Mouse (Mus musculus) hindbrain, embryonic 13.5 days (tissue): ENCODE results near the gene Cfap97d2. TPM values are rescaled to one million over a fixed set of nuclear protein-coding genes. Genes with fewer than 3 reads are reported as not detected.

ENCODE experiments used
- ATAC-seq: fragments of 200-750 bp; cut with Nextera tagmentation; 2 replicates; pipeline ENCODE4 v1.8.0; 2017; ENCODE audit warnings: moderate TSS enrichment; ENCODE audit not compliant: low FRiP score
- H3K27ac ChIP-seq: fragments of 300-500 bp; sonication (generic); 2 replicates; pipeline ENCODE4 v1.5.1; 2015; ENCODE audit warnings: inconsistent platforms, mild to moderate bottlenecking, moderate library complexity
- H3K27me3 ChIP-seq: fragments of 300-500 bp; sonication (generic); 2 replicates; pipeline ENCODE4 v1.6.1; 2015; ENCODE audit warnings: mild to moderate bottlenecking, inconsistent platforms
- H3K36me3 ChIP-seq: fragments of 300-500 bp; sonication (generic); 2 replicates; pipeline ENCODE4 v1.6.1; 2015; ENCODE audit warnings: mild to moderate bottlenecking, inconsistent platforms
- H3K4me1 ChIP-seq: fragments of 300-500 bp; sonication (generic); replicated peaks from 2 replicates; pipeline ENCODE4 v1.6.1; 2015; ENCODE audit warnings: inconsistent platforms
- H3K4me2 ChIP-seq: fragments of 300-500 bp; sonication (generic); 2 replicates; pipeline ENCODE4 v1.6.1; 2015; ENCODE audit warnings: inconsistent platforms, mild to moderate bottlenecking, moderate library complexity
- H3K4me3 ChIP-seq: fragments of 300-500 bp; sonication (generic); 2 replicates; pipeline ENCODE4 v1.5.1; 2015; ENCODE audit warnings: mild to moderate bottlenecking, inconsistent platforms
- H3K9ac ChIP-seq: fragments of 300-500 bp; sonication (generic); 2 replicates; pipeline ENCODE4 v1.6.1; 2015; ENCODE audit warnings: mild to moderate bottlenecking, inconsistent platforms
- H3K9me3 ChIP-seq: fragments of 300-500 bp; sonication (generic); 2 replicates; pipeline ENCODE4 v1.6.1; 2016; ENCODE audit warnings: inconsistent platforms
- WGBS: fragments of 180-500 bp; shearing (Covaris S2); methylation state at CpG from one replicate; pipeline ENCODE4 v1.1.7; 2015; 5-methylcytosine and 5-hydroxymethylcytosine counted together
- polyA plus RNA-seq: library from polyadenylated mRNA; unstranded; fragments of >200 nt; fragmentation: Nextera tagmentation; extraction: Ambion mirVana; gene quantifications from 2 replicates; pipeline ENCODE4 v1.2.1, GENCODE M21; 2015

Cfap97d2 gene
- polyA plus RNA-seq: 2.1 and 2.8 TPM in 2 replicates

DNA sequence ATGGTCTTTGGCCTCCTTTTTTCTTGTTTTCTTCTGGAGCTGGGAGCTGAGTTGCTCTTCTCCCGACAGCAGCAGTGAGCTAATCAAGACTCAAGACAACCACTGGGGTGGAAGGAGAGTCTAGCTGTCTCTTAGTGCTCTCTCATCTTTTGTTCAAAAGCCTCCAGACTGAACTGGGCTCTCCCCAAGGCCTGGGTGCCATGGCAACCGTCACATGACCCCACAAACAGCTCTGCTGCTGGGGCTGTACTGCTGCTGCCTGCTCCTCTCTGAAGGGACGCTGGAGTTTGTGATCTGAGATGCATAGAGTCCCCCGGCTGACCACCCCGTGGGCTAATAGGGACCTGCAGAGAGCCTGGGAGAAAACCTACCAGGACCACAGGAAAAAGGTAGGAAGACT, at the start of gene Cfap97d2:
TSS of gene Cfap97d2 (plus strand) at position 222 of the 400 bp plus-strand sequence.
- ATAC-seq: peak; percentile 97
- H3K4me2 ChIP-seq: peak within 1 kb of the TSS; percentile 45
- no peaks in the 10 kb centered on the region; the same call in 1 of the 2 replicates for H3K9me3 ChIP-seq
- H3K27me3 ChIP-seq: no peaks in the 10 kb centered on the region
- H3K27ac ChIP-seq: peak within 1 kb of the TSS; percentile 88
- peak within 1 kb of the TSS; percentile 13; the same call in 1 of the 2 replicates for H3K4me3 ChIP-seq
- H3K9ac ChIP-seq: peak within 1 kb of the TSS; percentile 49
- WGBS: 0% methylated on average over 5 of the region's 5 CpGs
- peaks cover 17% of the 10 kb centered on the region for H3K4me1 ChIP-seq
- no peaks in the 10 kb centered on the region for H3K36me3 ChIP-seq

DNA sequence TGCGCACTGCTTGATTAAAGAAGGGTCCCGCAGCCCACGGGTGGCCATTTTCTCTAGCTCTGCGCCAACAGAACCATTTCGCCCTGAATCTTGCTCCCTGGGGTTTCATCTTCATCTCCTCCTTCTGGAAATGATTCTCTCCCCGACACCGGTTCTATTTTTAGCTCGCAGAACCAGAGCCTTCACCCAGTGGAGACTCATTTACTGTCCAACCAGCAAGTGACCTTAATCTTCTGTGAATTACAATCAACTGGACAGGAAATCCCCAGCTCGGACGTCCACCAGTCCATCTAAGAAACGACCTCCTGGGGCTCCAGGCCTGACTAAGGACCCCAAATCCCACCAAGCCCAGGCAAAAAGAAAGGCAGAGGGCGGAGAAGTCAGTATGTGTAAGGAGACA, 48.2 kb upstream of the Cfap97d2 start:
- Histone ChIP-seq H3K27ac (peak overlapping the region; percentile 48), H3K4me3 (no peak overlapping the region), H3K27me3 (no peaks in the 10 kb centered on the region), H3K9ac (no peak overlapping the region), H3K9me3 (no peaks in the 10 kb centered on the region), H3K4me1 (peaks cover 19% of the 10 kb centered on the region), H3K4me2 (no peak overlapping the region), H3K36me3 (no peaks in the 10 kb centered on the region)
- no peak for ATAC-seq
- 75% methylated on average over 12 of the region's 12 CpGs for WGBS

DNA sequence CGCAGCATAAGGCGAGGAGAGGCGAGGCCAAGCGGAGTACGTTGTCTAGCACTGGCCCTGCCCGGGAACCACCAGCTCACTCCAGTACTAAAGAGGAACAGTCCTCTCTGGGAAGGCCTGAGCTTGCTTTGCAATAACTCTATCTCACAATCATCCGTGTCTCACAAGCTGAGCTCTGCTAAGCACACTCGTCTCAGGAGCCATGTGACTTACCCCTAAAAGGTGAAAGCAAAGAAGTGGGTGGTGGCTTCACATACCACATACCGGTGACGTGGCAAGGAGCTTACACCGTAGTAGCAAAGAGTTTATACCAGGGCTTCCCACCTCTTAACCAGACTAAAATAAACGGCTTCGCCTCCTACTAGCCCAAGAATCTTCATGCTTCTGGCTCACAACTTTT, 45.4 kb upstream of the Cfap97d2 start:
- 92% methylated on average over 13 of the region's 13 CpGs for WGBS
- no peak overlapping the region for H3K4me3 ChIP-seq
- no peak overlapping the region for H3K27ac ChIP-seq

DNA sequence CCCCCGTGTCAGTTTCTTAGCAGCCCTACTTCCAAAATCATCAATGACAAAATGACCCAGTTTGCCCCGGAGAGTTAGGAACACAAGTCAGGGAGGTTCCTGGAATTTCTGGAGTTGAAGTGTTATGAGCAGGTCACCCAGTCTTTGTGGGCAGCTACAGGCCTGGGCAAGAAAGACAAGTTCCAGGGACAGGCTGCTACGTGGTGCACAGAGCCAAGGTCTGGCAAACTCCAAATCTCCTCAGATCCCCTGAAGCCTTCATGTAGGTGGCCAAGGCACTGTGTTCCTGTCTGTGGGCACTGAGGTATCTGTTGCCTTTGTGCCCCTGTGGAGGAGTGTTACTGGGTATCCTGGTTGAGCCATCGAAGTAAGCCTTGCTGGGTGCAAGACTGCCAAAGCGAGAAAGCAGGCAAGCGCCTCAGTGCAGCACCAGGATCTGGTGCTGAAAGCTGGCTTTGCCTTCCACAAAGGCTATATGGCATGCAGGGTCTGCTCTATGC, 40.9 kb upstream of the Cfap97d2 start:
- WGBS: 90% methylated on average over 6 of the region's 6 CpGs

More for the DNA sequence above, 45.4 kb upstream of the Cfap97d2 start:
- H3K36me3 ChIP-seq: no peaks in the 10 kb centered on the region
- H3K4me1 ChIP-seq: peaks cover 16% of the 10 kb centered on the region
- no peak overlapping the region for H3K9ac ChIP-seq
- no peaks in the 10 kb centered on the region for H3K9me3 ChIP-seq
- no peak overlapping the region for H3K4me2 ChIP-seq
- no peak for ATAC-seq
- no peaks in the 10 kb centered on the region for H3K27me3 ChIP-seq

DNA sequence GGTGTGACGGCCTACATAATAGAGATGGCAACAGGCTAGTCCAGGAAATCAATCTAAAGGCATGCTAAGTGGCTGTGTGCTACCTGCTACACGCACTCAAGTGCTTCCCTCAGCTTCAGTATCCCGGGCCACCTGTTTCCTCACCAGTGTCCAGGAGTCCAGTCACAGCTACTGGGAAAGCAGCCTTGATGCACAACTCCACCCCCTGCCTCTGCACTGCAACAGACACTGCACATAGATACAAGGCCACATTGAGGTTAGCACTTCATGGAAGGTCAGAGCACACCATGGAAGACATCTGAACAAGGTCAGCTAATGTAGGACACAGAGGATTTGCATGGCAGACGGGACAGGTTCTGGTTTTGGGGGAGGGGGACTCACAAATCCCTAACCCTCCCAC, 40.2 kb upstream of the Cfap97d2 start:
- no peaks in the 10 kb centered on the region for H3K36me3 ChIP-seq
- H3K9ac ChIP-seq: no peak overlapping the region
- ATAC-seq: no peak
- H3K4me3 ChIP-seq: no peak overlapping the region
- H3K4me1 ChIP-seq: peaks cover 14% of the 10 kb centered on the region
- 88% methylated on average over 4 of the region's 4 CpGs for WGBS
- no peak overlapping the region for H3K27ac ChIP-seq
- H3K4me2 ChIP-seq: no peak overlapping the region
- no peaks in the 10 kb centered on the region for H3K9me3 ChIP-seq
- no peaks in the 10 kb centered on the region for H3K27me3 ChIP-seq

More for the DNA sequence above, 40.9 kb upstream of the Cfap97d2 start:
- Histone ChIP-seq H3K27me3 (no peaks in the 10 kb centered on the region), H3K9me3 (no peaks in the 10 kb centered on the region), H3K9ac (no peak overlapping the region), H3K27ac (no peak overlapping the region), H3K4me1 (peaks cover 10% of the 10 kb centered on the region), H3K36me3 (no peaks in the 10 kb centered on the region), H3K4me2 (no peak overlapping the region), H3K4me3 (no peak overlapping the region)
- ATAC-seq: no peak

DNA sequence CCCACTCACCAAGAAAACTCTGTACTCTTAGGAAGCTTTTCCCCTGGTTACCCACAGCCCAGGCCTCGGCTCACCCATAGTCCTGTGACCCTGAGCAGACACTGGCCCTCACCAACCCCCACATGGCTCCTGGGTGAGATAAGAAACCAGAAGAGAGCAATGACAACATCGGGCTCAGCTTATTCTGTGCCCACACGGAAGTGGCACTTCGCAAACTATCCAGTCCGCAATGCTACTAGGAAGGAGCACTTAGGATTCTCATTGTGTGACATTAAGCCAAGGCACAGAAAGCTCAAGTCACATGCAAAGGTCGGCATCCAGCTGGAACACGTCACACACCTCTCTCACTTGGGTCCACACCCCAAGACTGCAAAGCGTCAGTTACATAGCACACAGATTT, 39.7 kb upstream of the Cfap97d2 start:
- WGBS: 85% methylated on average over 8 of the region's 8 CpGs
- Histone ChIP-seq H3K27ac (no peak overlapping the region), H3K9me3 (no peaks in the 10 kb centered on the region)

DNA sequence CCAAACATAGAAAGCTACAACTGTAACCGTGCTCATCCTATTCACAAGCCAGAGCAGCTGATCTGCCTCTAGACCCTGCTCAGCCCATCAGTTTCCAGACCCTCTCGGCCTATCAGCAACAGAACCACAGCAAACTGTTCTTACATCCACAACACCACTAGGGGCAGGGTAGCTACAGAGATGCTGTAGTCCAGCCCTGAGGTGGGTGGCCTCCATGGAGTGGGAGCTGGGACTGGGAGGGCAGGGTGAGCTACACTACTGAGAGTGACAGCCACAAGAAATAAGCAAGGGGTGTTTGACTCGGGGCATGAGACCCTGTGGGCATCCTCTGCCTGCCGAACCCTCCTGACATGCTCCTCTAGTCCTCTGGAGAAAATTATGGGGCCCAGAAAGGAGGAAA, 37.8 kb upstream of the Cfap97d2 start:
- H3K36me3 ChIP-seq: no peaks in the 10 kb centered on the region
- no peak overlapping the region for H3K9ac ChIP-seq
- H3K27ac ChIP-seq: no peak overlapping the region
- H3K4me3 ChIP-seq: no peak overlapping the region
- WGBS: 71% methylated on average over 4 of the region's 4 CpGs
- H3K4me1 ChIP-seq: peaks cover 20% of the 10 kb centered on the region
- no peaks in the 10 kb centered on the region for H3K27me3 ChIP-seq
- H3K9me3 ChIP-seq: no peaks in the 10 kb centered on the region
- ATAC-seq: no peak
- H3K4me2 ChIP-seq: no peak overlapping the region

More for the DNA sequence above, 39.7 kb upstream of the Cfap97d2 start:
- Histone ChIP-seq H3K36me3 (no peaks in the 10 kb centered on the region), H3K9ac (no peak overlapping the region), H3K27me3 (no peaks in the 10 kb centered on the region), H3K4me1 (peaks cover 18% of the 10 kb centered on the region), H3K4me3 (no peak overlapping the region), H3K4me2 (no peak overlapping the region)
- ATAC-seq: no peak

DNA sequence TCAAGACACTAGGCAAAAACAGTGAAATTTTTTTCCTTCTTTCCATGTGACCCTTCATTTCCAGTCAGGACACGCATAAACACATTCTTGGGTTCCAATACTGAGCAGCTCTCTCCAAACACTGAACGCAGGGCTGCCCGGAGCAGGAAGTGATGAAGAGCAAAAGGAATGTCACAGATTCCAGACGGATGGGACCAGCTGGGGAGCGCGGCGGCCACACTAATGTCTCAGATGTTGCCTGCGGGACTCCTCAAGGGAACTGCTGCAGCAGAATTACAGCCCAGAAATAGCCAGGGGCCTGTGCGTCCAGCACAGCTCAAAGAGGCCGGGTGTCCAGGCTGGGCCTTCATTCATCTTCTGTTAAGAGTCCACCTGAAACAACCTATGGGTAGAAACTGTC, 37.3 kb upstream of the Cfap97d2 start:
- WGBS: 57% methylated on average over 10 of the region's 10 CpGs
- no peaks in the 10 kb centered on the region for H3K36me3 ChIP-seq
- no peak overlapping the region for H3K4me3 ChIP-seq
- peaks cover 24% of the 10 kb centered on the region for H3K4me1 ChIP-seq
- peak overlapping the region; percentile 6; the same call in 1 of the 2 replicates for H3K27ac ChIP-seq
- no peaks in the 10 kb centered on the region for H3K27me3 ChIP-seq
- H3K9me3 ChIP-seq: no peaks in the 10 kb centered on the region
- H3K9ac ChIP-seq: no peak overlapping the region
- no peak overlapping the region for H3K4me2 ChIP-seq
- no peak for ATAC-seq

DNA sequence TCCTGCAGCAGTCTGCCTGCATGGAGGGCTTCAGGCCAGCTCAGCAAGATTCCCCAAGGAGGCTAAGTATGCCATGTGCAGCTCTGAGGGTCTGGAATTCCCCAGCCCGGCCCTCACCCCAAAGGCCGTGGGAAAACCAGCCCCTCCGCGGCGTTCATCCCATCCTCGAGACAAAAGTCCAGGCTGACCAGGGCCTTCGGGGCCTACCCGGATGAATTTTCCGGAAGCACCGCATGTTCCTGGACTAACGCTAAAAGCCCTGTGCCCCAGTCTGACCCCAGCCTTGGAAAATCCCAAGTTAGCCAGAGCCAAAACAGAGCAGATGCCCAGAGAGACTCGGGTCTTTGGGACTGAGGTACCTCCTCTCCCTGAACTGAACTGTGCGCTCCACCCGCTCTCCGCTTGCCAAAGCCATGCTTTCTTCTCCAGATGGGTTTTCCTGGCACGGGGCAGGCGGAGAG, 35.6 kb upstream of the Cfap97d2 start:
- Histone ChIP-seq H3K36me3 (no peaks in the 10 kb centered on the region), H3K4me3 (no peak overlapping the region), H3K4me2 (no peak overlapping the region), H3K4me1 (peaks cover 40% of the 10 kb centered on the region), H3K27me3 (no peaks in the 10 kb centered on the region), H3K9me3 (no peaks in the 10 kb centered on the region), H3K27ac (peak overlapping the region; percentile 24; the same call in 1 of the 2 replicates), H3K9ac (peak overlapping the region; percentile 31; the same call in 1 of the 2 replicates)
- WGBS: 79% methylated on average over 17 of the region's 17 CpGs
- no peak for ATAC-seq

DNA sequence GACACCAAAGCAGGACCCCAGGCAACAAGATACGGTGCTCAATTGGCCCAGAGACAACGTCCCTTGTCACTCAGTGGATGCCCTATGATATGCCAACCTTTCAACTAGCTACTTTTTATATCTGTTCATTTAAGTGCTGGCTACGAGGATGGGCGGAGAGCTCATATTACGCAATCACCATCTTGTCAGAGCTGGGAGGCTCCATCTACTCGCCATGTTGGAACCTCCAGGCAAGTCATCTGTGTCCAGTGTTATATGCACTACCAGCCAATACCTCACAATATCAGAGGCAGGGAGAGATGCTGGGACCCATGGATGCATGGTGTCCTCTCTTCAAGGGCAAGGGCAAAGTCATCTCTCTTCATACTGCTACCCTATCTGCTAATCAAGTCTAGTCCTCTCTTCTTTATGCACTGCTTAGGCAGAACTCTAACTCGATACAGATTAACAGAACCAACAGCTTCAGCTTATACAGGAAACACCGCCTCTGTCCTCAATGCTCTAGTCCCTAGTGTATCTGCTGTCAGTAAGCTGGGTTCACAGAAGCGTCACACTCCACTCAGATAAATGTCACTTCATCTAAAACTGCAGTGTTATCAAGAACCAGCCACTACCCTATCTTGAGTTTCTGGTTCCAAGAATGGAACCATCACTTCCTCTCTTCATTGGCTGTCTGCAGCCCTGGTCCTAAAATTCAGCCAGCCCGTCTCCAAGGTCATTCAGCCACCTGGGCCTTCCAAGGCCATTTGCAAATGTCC, 34.3 kb upstream of the Cfap97d2 start:
- no peak overlapping the region for H3K4me3 ChIP-seq
- WGBS: 92% methylated on average over 10 of the region's 10 CpGs
- no peaks in the 10 kb centered on the region for H3K9me3 ChIP-seq
- H3K4me2 ChIP-seq: no peak overlapping the region
- H3K9ac ChIP-seq: no peak overlapping the region
- peaks cover 54% of the 10 kb centered on the region for H3K4me1 ChIP-seq
- ATAC-seq: no peak
- H3K27ac ChIP-seq: no peak overlapping the region
- H3K27me3 ChIP-seq: no peaks in the 10 kb centered on the region
- no peaks in the 10 kb centered on the region for H3K36me3 ChIP-seq

DNA sequence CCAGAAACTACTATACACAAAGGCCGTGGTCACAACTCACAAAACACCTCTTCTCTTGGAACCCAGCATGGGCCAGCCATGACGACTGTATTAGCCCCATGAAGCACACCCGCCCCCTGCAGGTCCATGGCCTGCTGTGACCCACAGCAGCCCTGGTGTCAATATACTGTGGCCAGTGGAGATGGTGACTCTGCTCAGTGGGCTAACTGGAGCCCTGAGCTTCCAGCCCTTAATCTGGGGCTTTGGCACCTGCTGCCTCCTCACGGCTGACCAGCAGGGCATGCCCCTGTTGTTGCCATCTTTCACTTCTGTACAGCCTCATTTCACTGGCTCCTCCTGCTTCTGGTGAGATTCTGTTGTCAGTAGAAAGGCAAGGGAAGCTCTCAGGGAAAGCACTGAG, 32.5 kb upstream of the Cfap97d2 start:
- Histone ChIP-seq H3K4me3 (no peak overlapping the region), H3K4me1 (peaks cover 58% of the 10 kb centered on the region), H3K9me3 (no peaks in the 10 kb centered on the region), H3K27ac (no peak overlapping the region), H3K36me3 (no peaks in the 10 kb centered on the region), H3K4me2 (no peak overlapping the region), H3K9ac (no peak overlapping the region), H3K27me3 (no peaks in the 10 kb centered on the region)
- WGBS: 73% methylated on average over 4 of the region's 4 CpGs
- ATAC-seq: no peak

DNA sequence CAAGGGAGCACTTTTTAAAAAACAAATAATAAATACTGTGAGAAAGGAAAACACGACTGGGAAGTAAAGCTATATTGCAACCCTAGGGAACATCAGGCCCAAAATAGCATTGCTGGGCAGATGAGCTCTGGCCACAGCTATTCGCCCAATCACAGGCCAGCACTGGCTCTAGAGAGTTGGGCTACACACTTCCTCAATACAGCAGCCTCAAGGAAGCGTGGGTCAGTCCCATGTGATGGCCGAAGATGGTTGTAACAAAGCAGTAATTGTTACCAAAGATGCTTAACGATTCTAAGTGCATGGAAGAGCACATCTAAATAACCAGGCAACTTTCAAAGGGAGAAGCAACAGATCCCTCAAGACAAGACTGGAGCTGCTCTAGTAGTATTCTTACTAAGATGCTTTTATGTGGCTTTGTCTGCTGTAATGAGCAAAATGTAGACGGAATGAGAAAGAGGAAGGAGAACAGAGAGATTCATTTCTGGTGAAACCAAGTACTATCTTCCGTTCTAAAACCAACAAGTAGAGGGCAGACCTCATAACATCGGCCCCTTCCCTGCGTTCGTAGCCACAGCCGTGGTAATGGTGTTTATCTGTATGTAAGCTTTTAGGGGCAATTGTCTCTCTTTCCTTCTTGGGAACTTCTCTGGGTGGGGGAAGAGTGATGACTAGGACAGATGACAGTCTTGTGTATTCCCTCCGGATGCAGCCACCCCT, 31.2 kb upstream of the Cfap97d2 start:
- H3K27ac ChIP-seq: peak overlapping the region; percentile 35; the same call in 1 of the 2 replicates
- H3K36me3 ChIP-seq: no peaks in the 10 kb centered on the region
- H3K9me3 ChIP-seq: no peaks in the 10 kb centered on the region
- no peak overlapping the region for H3K4me3 ChIP-seq
- H3K4me1 ChIP-seq: peaks cover 52% of the 10 kb centered on the region
- H3K9ac ChIP-seq: 0 out of 2 replicates have a peak overlapping the region, but pooled peaks have one; percentile 82
- no peak for ATAC-seq
- H3K4me2 ChIP-seq: peak overlapping the region; percentile 80
- 64% methylated on average over 12 of the region's 12 CpGs for WGBS
- peaks cover 7% of the 10 kb centered on the region; the same call in 1 of the 2 replicates for H3K27me3 ChIP-seq
